Mouse (Mus musculus) midbrain, embryonic 13.5 days (tissue): ENCODE data around the gene Dpysl4. TPM values are rescaled to one million over a fixed set of nuclear protein-coding genes. Genes with fewer than 3 reads are reported as not detected.

Experiments
- ATAC-seq: fragments of 200-750 bp; cut with Nextera tagmentation; 2 replicates; pipeline ENCODE4 v1.8.0; 2017; ENCODE audit warnings: mild to moderate bottlenecking, moderate TSS enrichment, moderate library complexity
- H3K27ac ChIP-seq: fragments of 300-500 bp; sonication (generic); 2 replicates; pipeline ENCODE4 v1.5.1; 2015; ENCODE audit warnings: inconsistent platforms, mild to moderate bottlenecking, moderate library complexity
- H3K27me3 ChIP-seq: fragments of 300-500 bp; sonication (generic); 2 replicates; pipeline ENCODE4 v1.6.1; 2015; ENCODE audit warnings: mild to moderate bottlenecking, inconsistent platforms
- H3K36me3 ChIP-seq: fragments of 300-500 bp; sonication (generic); 2 replicates; pipeline ENCODE4 v1.6.1; 2015; ENCODE audit warnings: mild to moderate bottlenecking, inconsistent platforms
- H3K4me1 ChIP-seq: fragments of 300-500 bp; sonication (generic); replicated peaks from 2 replicates; pipeline ENCODE4 v1.6.1; 2015; ENCODE audit warnings: inconsistent platforms
- H3K4me2 ChIP-seq: fragments of 300-500 bp; sonication (generic); replicated peaks from 2 replicates; pipeline ENCODE4 v1.6.1; 2015; ENCODE audit warnings: moderate library complexity, mild to moderate bottlenecking, inconsistent platforms
- H3K4me3 ChIP-seq: fragments of 300-500 bp; sonication (generic); replicated peaks from 2 replicates; pipeline ENCODE4 v1.5.1; 2015; ENCODE audit warnings: mild to moderate bottlenecking, inconsistent platforms
- H3K9ac ChIP-seq: fragments of 300-500 bp; sonication (generic); replicated peaks from 2 replicates; pipeline ENCODE4 v1.6.1; 2015; ENCODE audit warnings: mild to moderate bottlenecking, inconsistent platforms
- H3K9me3 ChIP-seq: fragments of 300-500 bp; sonication (generic); 2 replicates; pipeline ENCODE4 v1.6.1; 2016; ENCODE audit warnings: mild to moderate bottlenecking, inconsistent platforms
- WGBS: fragments of 180-500 bp; shearing (Covaris S2); methylation state at CpG from one replicate; pipeline ENCODE4 v1.1.7; 2015; 5-methylcytosine and 5-hydroxymethylcytosine counted together
- polyA plus RNA-seq: library from polyadenylated mRNA; unstranded; fragments of >200 nt; fragmentation: Nextera tagmentation; extraction: Ambion mirVana; gene quantifications from 2 replicates; pipeline ENCODE4 v1.2.1, GENCODE M21; 2015

Gene Dpysl4
- polyA plus RNA-seq, 1 experiment from 2014 or later, result 225 TPM

- 77% methylated on average over 10 of the region's 10 CpGs for WGBS
- no peak overlapping the region for H3K9ac ChIP-seq
- no peak for ATAC-seq
- H3K27me3 ChIP-seq, result no peaks in the 10 kb centered on the region
- H3K4me2 ChIP-seq, result no peak overlapping the region
- no peak overlapping the region for H3K4me3 ChIP-seq
- H3K9me3 ChIP-seq, result no peaks in the 10 kb centered on the region
- no peak overlapping the region for H3K27ac ChIP-seq
- H3K4me1 ChIP-seq, result peaks cover 17% of the 10 kb centered on the region; the same call in 1 of the 2 replicates
- peaks cover 51% of the 10 kb centered on the region for H3K36me3 ChIP-seq
These were observed 15.5 kb downstream of the Dpysl4 start for GRCm38 (mm10) chr7:139101286-139101804.

GRCm38 (mm10) chr7:139101826-139102225, 16.0 kb downstream of the Dpysl4 start:
- H3K27ac ChIP-seq, result no peak overlapping the region
- no peak for ATAC-seq
- no peaks in the 10 kb centered on the region for H3K27me3 ChIP-seq
- peaks cover 47% of the 10 kb centered on the region for H3K36me3 ChIP-seq
- H3K4me3 ChIP-seq, result no peak overlapping the region
- H3K4me1 ChIP-seq, result peaks cover 17% of the 10 kb centered on the region; the same call in 1 of the 2 replicates
- H3K9ac ChIP-seq, result no peak overlapping the region
- no peak overlapping the region for H3K4me2 ChIP-seq
- WGBS, result 76% methylated on average over 3 of the region's 3 CpGs
- no peaks in the 10 kb centered on the region for H3K9me3 ChIP-seq

GRCm38 (mm10) chr7:139103960-139104381, 18.2 kb downstream of the Dpysl4 start:
- ATAC-seq, result peak; percentile 26; the same call in 1 of the 2 replicates
- Histone ChIP-seq H3K27ac (no peak overlapping the region), H3K9ac (no peak overlapping the region), H3K4me2 (no peak overlapping the region), H3K36me3 (peaks cover 29% of the 10 kb centered on the region), H3K4me3 (no peak overlapping the region), H3K27me3 (no peaks in the 10 kb centered on the region), H3K4me1 (peaks cover 17% of the 10 kb centered on the region; the same call in 1 of the 2 replicates), H3K9me3 (no peaks in the 10 kb centered on the region)
- 60% methylated on average over 10 of the region's 10 CpGs for WGBS

- Histone ChIP-seq H3K9ac (no peak overlapping the region), H3K27me3 (no peaks in the 10 kb centered on the region), H3K9me3 (no peaks in the 10 kb centered on the region), H3K4me1 (peaks cover 17% of the 10 kb centered on the region; the same call in 1 of the 2 replicates), H3K36me3 (peaks cover 18% of the 10 kb centered on the region), H3K4me2 (no peak overlapping the region), H3K4me3 (no peak overlapping the region), H3K27ac (no peak overlapping the region)
- 87% methylated on average over 5 of the region's 5 CpGs for WGBS
- no peak for ATAC-seq
These were observed 19.3 kb downstream of the Dpysl4 start for GRCm38 (mm10) chr7:139105076-139105475.

GRCm38 (mm10) chr7:139105705-139106104, 19.9 kb downstream of the Dpysl4 start:
- Histone ChIP-seq H3K27me3 (no peaks in the 10 kb centered on the region), H3K4me1 (peaks cover 17% of the 10 kb centered on the region; the same call in 1 of the 2 replicates), H3K36me3 (peaks cover 11% of the 10 kb centered on the region), H3K9me3 (no peaks in the 10 kb centered on the region), H3K4me2 (no peak overlapping the region), H3K9ac (no peak overlapping the region), H3K27ac (no peak overlapping the region), H3K4me3 (no peak overlapping the region)
- ATAC-seq, result no peak
- WGBS, result 87% methylated on average over 7 of the region's 7 CpGs

- H3K4me1 ChIP-seq, result peaks cover 8% of the 10 kb centered on the region; the same call in 1 of the 2 replicates
These were observed 22.3 kb downstream of the Dpysl4 start for GRCm38 (mm10) chr7:139107908-139108650.

GRCm38 (mm10) chr7:139119152-139119774, 33.5 kb downstream of the Dpysl4 start:
- no peak overlapping the region for H3K9ac ChIP-seq
- no peak overlapping the region for H3K4me3 ChIP-seq
- peak; percentile 63 for ATAC-seq
- H3K9me3 ChIP-seq, result no peaks in the 10 kb centered on the region
- WGBS, result 45% methylated on average over 13 of the region's 13 CpGs
- H3K4me2 ChIP-seq, result no peak overlapping the region
- no peaks in the 10 kb centered on the region for H3K36me3 ChIP-seq
- 0 out of 2 replicates have a peak, but pooled peaks cover 4% of the 10 kb centered on the region for H3K27me3 ChIP-seq
- no peaks in the 10 kb centered on the region for H3K4me1 ChIP-seq
- no peak overlapping the region for H3K27ac ChIP-seq

More at GRCm38 (mm10) chr7:139107908-139108650, 22.3 kb downstream of the Dpysl4 start:
- 85% methylated on average over 9 of the region's 9 CpGs for WGBS
- H3K27me3 ChIP-seq, result no peaks in the 10 kb centered on the region
- ATAC-seq, result no peak
- no peak overlapping the region for H3K4me2 ChIP-seq
- H3K36me3 ChIP-seq, result no peaks in the 10 kb centered on the region
- no peak overlapping the region for H3K4me3 ChIP-seq
- H3K9me3 ChIP-seq, result no peaks in the 10 kb centered on the region
- no peak overlapping the region for H3K27ac ChIP-seq
- H3K9ac ChIP-seq, result no peak overlapping the region

- WGBS, result 78% methylated on average over 2 of the region's 2 CpGs
- H3K9ac ChIP-seq, result no peak overlapping the region
- no peaks in the 10 kb centered on the region for H3K9me3 ChIP-seq
These were observed 34.0 kb downstream of the Dpysl4 start for GRCm38 (mm10) chr7:139119775-139120153.

GRCm38 (mm10) chr7:139125881-139126280, 40.1 kb downstream of the Dpysl4 start:
- no peaks in the 10 kb centered on the region for H3K36me3 ChIP-seq
- H3K9ac ChIP-seq, result no peak overlapping the region
- no peaks in the 10 kb centered on the region for H3K27me3 ChIP-seq
- H3K27ac ChIP-seq, result no peak overlapping the region
- no peak for ATAC-seq
- peaks cover 17% of the 10 kb centered on the region for H3K4me1 ChIP-seq
- no peaks in the 10 kb centered on the region for H3K9me3 ChIP-seq
- no peak overlapping the region for H3K4me2 ChIP-seq
- no peak overlapping the region for H3K4me3 ChIP-seq
- WGBS, result 93% methylated on average over 4 of the region's 4 CpGs

More at GRCm38 (mm10) chr7:139119775-139120153, 34.0 kb downstream of the Dpysl4 start:
- Histone ChIP-seq H3K4me2 (no peak overlapping the region), H3K36me3 (no peaks in the 10 kb centered on the region), H3K27ac (no peak overlapping the region), H3K4me3 (no peak overlapping the region), H3K4me1 (no peaks in the 10 kb centered on the region), H3K27me3 (0 out of 2 replicates have a peak, but pooled peaks cover 4% of the 10 kb centered on the region)
- ATAC-seq, result peak; percentile 68

- H3K27me3 ChIP-seq, result no peaks in the 10 kb centered on the region
- H3K4me1 ChIP-seq, result peaks cover 17% of the 10 kb centered on the region
- no peak overlapping the region for H3K27ac ChIP-seq
- no peak overlapping the region for H3K4me3 ChIP-seq
- ATAC-seq, result no peak
- H3K9ac ChIP-seq, result no peak overlapping the region
- H3K36me3 ChIP-seq, result no peaks in the 10 kb centered on the region
- no peak overlapping the region for H3K4me2 ChIP-seq
- WGBS, result 74% methylated on average over 7 of the region's 7 CpGs
- no peaks in the 10 kb centered on the region for H3K9me3 ChIP-seq
These were observed 40.7 kb downstream of the Dpysl4 start for GRCm38 (mm10) chr7:139126549-139126948.

- H3K27ac ChIP-seq, result no peak overlapping the region
- no peaks in the 10 kb centered on the region for H3K9me3 ChIP-seq
- no peak for ATAC-seq
- 79% methylated on average over 4 of the region's 4 CpGs for WGBS
- H3K9ac ChIP-seq, result no peak overlapping the region
- H3K4me3 ChIP-seq, result no peak overlapping the region
- H3K27me3 ChIP-seq, result no peaks in the 10 kb centered on the region
- H3K4me1 ChIP-seq, result peaks cover 17% of the 10 kb centered on the region
- H3K36me3 ChIP-seq, result no peaks in the 10 kb centered on the region
- H3K4me2 ChIP-seq, result no peak overlapping the region
These were observed 43.2 kb downstream of the Dpysl4 start for GRCm38 (mm10) chr7:139128994-139129393.

- Histone ChIP-seq H3K4me1 (peaks cover 17% of the 10 kb centered on the region), H3K27ac (no peak overlapping the region), H3K27me3 (no peaks in the 10 kb centered on the region), H3K9me3 (no peaks in the 10 kb centered on the region), H3K9ac (no peak overlapping the region), H3K4me3 (no peak overlapping the region), H3K4me2 (no peak overlapping the region), H3K36me3 (no peaks in the 10 kb centered on the region)
- whole genome bisulfite sequencing, result 41% methylated on average over 6 of the region's 6 CpGs
- no peak for ATAC-seq
These were observed 44.6 kb downstream of the Dpysl4 start for GRCm38 (mm10) chr7:139130361-139130760.
